Mouse (Mus musculus) lung, embryonic 14.5 days (tissue): ENCODE data around the gene Snx30. TPM values are rescaled to one million over a fixed set of nuclear protein-coding genes. Genes with fewer than 3 reads are reported as not detected.
A peak's percentile ranks its signal among the peaks of the same experiment; 100 is the strongest.

Source experiments
- ATAC-seq: fragments of 200-750 bp; cut with Nextera tagmentation; 2 replicates; pipeline ENCODE4 v1.8.0; 2017; ENCODE audit warnings: mild to moderate bottlenecking, moderate TSS enrichment, moderate library complexity; ENCODE audit not compliant: insufficient read depth
- DNase-seq: peaks from one replicate; pipeline ENCODE4 v3.0.0-alpha.2; 2015
- H3K27ac ChIP-seq: fragments of 300-500 bp; sonication (generic); 2 replicates; pipeline ENCODE4 v1.5.1; 2014; ENCODE audit warnings: low read depth, mild to moderate bottlenecking, moderate library complexity
- H3K27me3 ChIP-seq: fragments of 300-500 bp; sonication (generic); 2 replicates; pipeline ENCODE4 v1.6.1; 2014; ENCODE audit warnings: low read length, control low read depth; ENCODE audit not compliant: insufficient read depth
- H3K36me3 ChIP-seq: fragments of 300-500 bp; sonication (generic); 2 replicates; pipeline ENCODE4 v1.6.1; 2014; ENCODE audit warnings: control low read depth; ENCODE audit not compliant: insufficient read depth
- H3K4me1 ChIP-seq: fragments of 300-500 bp; sonication (generic); 2 replicates; pipeline ENCODE4 v1.6.1; 2014; ENCODE audit warnings: antibody characterized with exemption, control low read depth; ENCODE audit not compliant: insufficient read depth
- H3K4me2 ChIP-seq: fragments of 300-500 bp; sonication (generic); 2 replicates; pipeline ENCODE4 v1.6.1; 2014; ENCODE audit warnings: mild to moderate bottlenecking
- H3K4me3 ChIP-seq: fragments of 300-500 bp; sonication (generic); 2 replicates; pipeline ENCODE4 v1.5.1; 2014; ENCODE audit warnings: low read depth, low read length
- H3K9ac ChIP-seq: fragments of 300-500 bp; sonication (generic); 2 replicates; pipeline ENCODE4 v1.6.1; 2014
- H3K9me3 ChIP-seq: fragments of 300-500 bp; sonication (generic); 2 replicates; pipeline ENCODE4 v1.6.1; 2016; ENCODE audit warnings: low read depth, low read length, control low read depth
- CTCF ChIP-seq: IDR thresholded peaks from 2 replicates; pipeline ENCODE4 v1.5.1; 2016; ENCODE audit warnings: antibody characterized with exemption, low read depth
- WGBS: fragments of 180-500 bp; shearing (Covaris S2); extraction: QIAGEN DNeasy Blood & Tissue Kit; methylation state at CpG from one replicate; pipeline ENCODE4 v1.1.7; 2014; 5-methylcytosine and 5-hydroxymethylcytosine counted together
- polyA plus RNA-seq: library from polyadenylated mRNA; unstranded; fragments of >200 nt; fragmentation: Nextera tagmentation; extraction: Ambion mirVana; gene quantifications from 2 replicates; pipeline ENCODE4 v1.2.1, GENCODE M21; 2014

Snx30 gene
- 9.8 and 10.6 TPM in 2 replicates for polyA plus RNA-seq

DNA sequence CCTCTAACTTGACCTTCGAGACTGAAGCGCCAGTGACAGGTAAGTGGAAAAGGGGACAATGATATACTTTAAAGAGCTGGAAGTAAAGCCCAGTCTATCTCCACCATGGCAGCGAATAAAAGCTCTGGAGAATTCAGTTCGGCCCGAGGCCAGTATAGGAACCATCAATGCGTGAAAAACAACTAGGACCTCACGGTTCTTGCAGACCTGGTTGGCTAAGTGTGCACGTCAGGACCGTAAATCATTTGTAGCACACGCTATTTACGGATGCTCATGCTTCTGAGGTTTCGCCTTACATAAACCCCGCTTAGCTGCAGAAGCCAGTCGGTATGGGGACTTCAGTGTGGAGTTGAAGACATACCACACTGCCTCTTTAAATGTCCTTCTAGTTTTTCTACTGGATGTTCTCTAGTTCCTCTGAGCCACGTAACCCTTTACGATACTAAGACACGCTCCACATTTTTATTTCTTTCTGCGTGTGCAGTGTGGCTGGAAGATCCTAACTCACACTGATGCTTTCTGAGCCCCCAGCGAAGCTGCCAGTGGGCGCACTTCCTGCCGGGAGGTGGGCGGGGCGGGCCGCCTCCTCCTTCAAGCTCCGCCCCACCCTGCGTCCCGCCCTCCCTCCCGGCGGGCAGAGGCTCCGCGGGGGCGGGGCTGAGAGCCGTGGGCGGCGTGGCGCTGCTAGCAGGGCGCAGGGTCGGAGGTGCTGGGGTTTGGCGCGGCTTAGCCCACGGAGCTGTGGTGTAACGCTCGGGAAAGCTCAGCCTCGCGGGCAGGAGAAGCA, at the start of gene Snx30:
Gene Snx30 (plus strand): TSS at position 660 of the 787 bp plus-strand sequence.
- TF ChIP-seq CTCF = no peak
- Histone ChIP-seq H3K9ac (peak within 1 kb of the TSS; percentile 81), H3K27ac (peak within 1 kb of the TSS; percentile 36; the same call in 1 of the 2 replicates), H3K27me3 (no peaks in the 10 kb centered on the region), H3K4me3 (peak within 1 kb of the TSS; percentile 93), H3K4me1 (no peaks in the 10 kb centered on the region), H3K9me3 (no peaks in the 10 kb centered on the region), H3K4me2 (peak within 1 kb of the TSS; percentile 99), H3K36me3 (no peaks in the 10 kb centered on the region)
- ATAC-seq (peak; percentile 93), DNase-seq (peak; percentile 95)
- 2% methylated on average over 45 of the region's 45 CpGs for WGBS

DNA sequence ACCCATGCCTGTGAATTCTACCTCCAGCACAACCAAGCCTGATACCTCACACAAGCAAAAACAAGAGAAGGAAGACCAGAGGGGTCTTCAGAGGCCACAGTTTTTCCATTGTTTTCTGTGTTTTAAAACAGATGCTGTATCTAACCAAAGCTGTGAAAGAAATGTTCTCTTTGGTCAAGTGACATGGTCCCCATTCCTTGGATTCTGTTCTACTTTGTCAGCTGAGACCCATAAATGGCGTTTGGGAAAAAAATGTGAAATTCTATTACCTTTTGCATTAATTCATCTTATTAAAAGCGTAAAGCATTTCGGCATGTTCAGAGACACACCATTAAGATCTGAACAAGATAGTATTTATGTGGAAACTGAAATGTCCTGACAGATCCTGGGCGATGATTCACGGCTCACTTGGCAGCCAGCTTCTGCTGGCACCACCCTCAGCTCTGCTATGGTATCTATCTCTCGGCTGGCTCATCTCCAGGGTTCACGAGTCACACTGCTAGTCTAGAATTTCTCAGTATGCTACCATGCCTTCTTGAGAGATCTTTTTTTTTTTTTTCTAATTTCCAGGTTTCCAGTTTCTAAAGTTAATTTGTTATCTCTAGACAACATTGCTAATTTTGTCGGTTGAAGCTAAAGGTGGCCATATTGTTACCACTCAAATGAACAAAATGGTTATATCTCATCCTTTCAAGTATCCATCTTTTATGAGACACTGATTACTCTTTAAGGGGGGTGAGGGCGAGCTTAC, 49.1 kb upstream of the Snx30 start:
- DNase-seq = peak; percentile 87
- H3K36me3 ChIP-seq = 0 out of 2 replicates have a peak, but pooled peaks cover 3% of the 10 kb centered on the region
- H3K4me3 ChIP-seq = no peak overlapping the region
- peak overlapping the region; percentile 32; the same call in 1 of the 2 replicates for H3K27ac ChIP-seq
- ATAC-seq = peak; percentile 76
- H3K9ac ChIP-seq = no peak overlapping the region
- 42% methylated on average over 9 of the region's 9 CpGs for WGBS
- no peak for TF ChIP-seq CTCF
- no peaks in the 10 kb centered on the region for H3K9me3 ChIP-seq
- H3K4me2 ChIP-seq = 0 out of 2 replicates have a peak overlapping the region, but pooled peaks have one; percentile 10
- no peaks in the 10 kb centered on the region for H3K27me3 ChIP-seq
- peaks cover 18% of the 10 kb centered on the region for H3K4me1 ChIP-seq

DNA sequence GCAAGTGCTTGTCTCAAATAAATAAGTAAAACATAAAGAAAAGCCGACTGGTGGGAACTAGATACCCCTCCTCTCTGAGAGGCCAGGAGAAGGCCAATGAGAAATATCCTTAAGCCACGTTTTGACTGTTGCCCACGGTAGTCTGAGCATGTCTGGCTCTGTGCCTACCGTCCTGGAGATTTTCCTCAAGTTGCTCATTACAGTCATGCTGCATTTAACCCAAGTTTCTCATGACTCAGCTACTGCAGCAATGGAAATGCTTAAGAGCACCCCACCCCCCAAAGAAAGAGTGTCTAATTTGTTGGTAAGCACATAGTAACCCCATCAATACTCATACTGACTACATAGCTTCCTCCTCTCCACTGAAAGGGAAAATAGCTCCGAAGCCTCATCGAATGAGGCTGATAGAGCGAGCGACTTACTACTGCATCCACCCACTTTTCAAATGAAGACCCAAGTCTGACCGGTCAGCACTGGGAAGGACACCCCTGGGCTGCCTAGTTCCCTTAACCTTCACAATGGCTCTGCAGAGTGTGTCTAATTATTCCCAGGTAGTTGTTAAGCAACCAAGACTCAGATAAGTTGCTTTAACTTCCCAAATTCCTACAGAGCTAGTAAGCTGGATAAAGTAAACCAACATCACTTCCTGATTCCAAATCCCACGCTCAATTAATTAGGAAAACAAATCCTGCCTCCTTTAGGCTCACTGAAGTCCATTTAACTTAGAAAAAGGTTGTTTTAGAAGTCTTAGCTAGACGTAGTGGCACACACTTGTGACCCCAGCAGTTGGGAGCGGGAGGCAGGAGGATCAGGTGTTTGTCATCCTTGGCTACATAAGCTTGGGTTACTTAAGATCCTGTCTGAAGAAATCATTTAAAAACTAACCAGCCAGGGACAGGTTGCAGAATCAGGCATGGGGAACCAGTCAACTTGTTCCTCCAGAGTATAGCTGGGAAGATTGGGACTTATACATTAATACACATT, 47.9 kb upstream of the Snx30 start:
- H3K27ac ChIP-seq = no peak overlapping the region
- 0 out of 2 replicates have a peak, but pooled peaks cover 3% of the 10 kb centered on the region for H3K36me3 ChIP-seq
- TF ChIP-seq CTCF = no peak
- WGBS = 69% methylated on average over 12 of the region's 12 CpGs
- no peak overlapping the region for H3K4me3 ChIP-seq
- H3K4me2 ChIP-seq = no peak overlapping the region
- DNase-seq = peak; percentile 41
- no peaks in the 10 kb centered on the region for H3K9me3 ChIP-seq
- H3K4me1 ChIP-seq = peaks cover 18% of the 10 kb centered on the region
- ATAC-seq = no peak
- no peak overlapping the region for H3K9ac ChIP-seq
- H3K27me3 ChIP-seq = no peaks in the 10 kb centered on the region

DNA sequence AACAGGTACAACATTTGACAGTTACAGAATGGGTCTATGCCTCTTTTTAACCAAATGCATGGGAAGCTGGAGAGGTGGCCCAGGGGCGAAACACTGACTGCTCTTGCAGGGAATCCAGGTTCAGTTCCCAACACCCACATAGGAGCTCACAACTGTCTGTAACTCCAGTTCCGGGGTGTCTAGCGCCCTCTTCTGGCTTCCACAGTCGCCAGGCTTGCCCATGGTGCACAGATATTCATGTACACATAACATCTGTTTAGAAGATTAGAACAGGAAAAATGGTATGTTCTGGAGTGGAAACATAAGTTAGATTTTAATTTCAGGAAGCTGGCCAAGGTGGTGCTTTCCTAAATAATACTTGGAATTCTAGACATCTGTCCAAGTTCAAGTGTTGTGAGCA, 45.6 kb upstream of the Snx30 start:
- TF ChIP-seq CTCF = peak; percentile 29
- WGBS = 69% methylated on average over 4 of the region's 4 CpGs
- Histone ChIP-seq H3K27ac (no peak overlapping the region), H3K27me3 (no peaks in the 10 kb centered on the region), H3K4me1 (peaks cover 21% of the 10 kb centered on the region), H3K9ac (no peak overlapping the region), H3K4me3 (no peak overlapping the region), H3K4me2 (no peak overlapping the region), H3K36me3 (0 out of 2 replicates have a peak, but pooled peaks cover 3% of the 10 kb centered on the region), H3K9me3 (no peaks in the 10 kb centered on the region)
- DNase-seq (peak; percentile 35), ATAC-seq (no peak; the same call in 1 of the 2 replicates)

DNA sequence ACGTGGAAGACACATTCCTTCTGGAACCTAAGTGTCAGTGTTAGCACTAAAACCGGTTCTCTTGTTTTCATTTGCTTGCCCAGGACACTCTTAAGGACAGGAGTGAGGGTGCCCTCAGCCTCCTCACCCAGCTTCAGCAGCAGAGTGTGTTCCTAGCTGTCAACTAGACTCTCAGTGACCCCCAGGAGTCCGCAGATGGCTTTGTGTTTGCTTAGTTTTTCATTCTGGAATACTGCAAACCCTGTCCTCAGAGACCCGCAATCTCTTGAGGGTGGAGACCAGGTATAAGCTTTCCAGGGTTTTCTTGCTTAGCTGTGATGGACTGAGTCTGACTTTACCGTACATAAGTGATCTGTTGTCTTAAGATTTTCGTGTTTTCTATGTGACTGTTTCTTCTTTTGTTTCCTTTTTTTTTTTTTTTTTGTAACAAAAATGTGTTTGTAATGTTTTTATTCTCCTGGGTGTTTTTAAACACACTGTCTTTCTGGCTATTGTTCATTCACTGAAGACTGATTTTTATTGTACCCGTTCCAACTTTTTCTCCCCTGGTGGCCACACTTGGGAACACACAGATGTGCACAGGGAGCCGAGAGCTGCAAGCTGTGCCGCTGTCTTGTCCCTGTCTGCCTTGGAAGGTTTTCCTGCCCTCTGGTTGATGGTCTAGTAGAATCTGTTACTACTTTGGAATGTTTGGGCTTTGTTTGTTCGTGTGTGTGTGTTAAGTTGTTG, 44.8 kb upstream of the Snx30 start:
- no peak for ATAC-seq
- H3K4me3 ChIP-seq = no peak overlapping the region
- H3K27me3 ChIP-seq = no peaks in the 10 kb centered on the region
- H3K4me1 ChIP-seq = peaks cover 20% of the 10 kb centered on the region
- peak overlapping the region; percentile 56; the same call in 1 of the 2 replicates for H3K27ac ChIP-seq
- 0 out of 2 replicates have a peak, but pooled peaks cover 2% of the 10 kb centered on the region for H3K36me3 ChIP-seq
- DNase-seq = peak; percentile 87
- no peak overlapping the region for H3K4me2 ChIP-seq
- no peaks in the 10 kb centered on the region for H3K9me3 ChIP-seq
- H3K9ac ChIP-seq = no peak overlapping the region
- WGBS = 29% methylated on average over 10 of the region's 10 CpGs
- TF ChIP-seq CTCF = peak; percentile 77

DNA sequence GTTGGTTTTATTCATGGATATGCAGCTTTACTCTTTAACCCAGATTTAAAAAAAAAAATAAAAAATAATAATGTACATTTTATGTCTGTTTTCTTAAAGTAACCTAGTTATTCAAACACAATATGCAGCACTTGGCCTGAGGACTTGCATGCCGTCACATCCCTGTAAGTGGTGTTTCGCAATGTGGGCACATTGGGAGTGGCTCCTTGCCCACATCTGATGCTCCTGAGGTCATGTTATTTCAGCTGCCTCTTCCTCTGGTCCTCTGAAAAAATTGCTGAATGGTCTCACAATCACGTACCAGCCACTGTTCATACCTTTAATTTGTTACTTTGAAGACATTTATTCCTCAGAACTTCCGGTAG, 44.3 kb upstream of the Snx30 start:
- TF ChIP-seq CTCF = no peak
- DNase-seq (peak; percentile 40), ATAC-seq (no peak)
- H3K4me1 ChIP-seq = peaks cover 18% of the 10 kb centered on the region
- H3K4me3 ChIP-seq = no peak overlapping the region
- H3K36me3 ChIP-seq = no peaks in the 10 kb centered on the region
- no peak overlapping the region for H3K27ac ChIP-seq
- H3K4me2 ChIP-seq = no peak overlapping the region
- no peaks in the 10 kb centered on the region for H3K9me3 ChIP-seq
- H3K27me3 ChIP-seq = no peaks in the 10 kb centered on the region
- no peak overlapping the region for H3K9ac ChIP-seq
- WGBS = 59% methylated on average over 4 of the region's 4 CpGs
